Mouse (Mus musculus): ENCODE measurements around the gene Ndufs2. TPM values are rescaled to one million over a fixed set of nuclear protein-coding genes. Genes with fewer than 3 reads are reported as not detected.

Ndufs2 gene
- total RNA-seq, 2 experiments from 2014 or later, result 446 to 477 TPM

DNA sequence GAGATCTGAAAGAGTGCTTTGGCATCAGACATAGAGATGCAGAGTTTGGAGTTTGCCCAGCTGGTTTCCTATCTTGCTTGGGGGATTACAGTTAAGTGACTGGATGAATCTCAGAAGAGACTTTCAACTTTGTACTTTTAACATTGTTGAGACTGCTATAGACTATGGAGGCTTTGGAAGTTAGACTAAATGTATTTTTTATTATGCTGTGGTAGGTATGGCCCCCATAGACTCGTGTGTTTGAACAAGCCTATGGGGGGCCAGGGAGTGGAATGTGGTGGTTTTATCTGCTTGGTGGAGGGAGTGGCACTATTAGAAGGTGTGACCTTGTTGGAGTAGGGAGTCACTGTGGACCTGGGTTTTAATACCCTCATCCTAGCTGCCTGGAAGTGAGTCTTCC, 51.7 kb downstream of the Ndufs2 start:
- DNase-seq (ENCODE audit: low spot score in 2 of 2), result no peak

DNA sequence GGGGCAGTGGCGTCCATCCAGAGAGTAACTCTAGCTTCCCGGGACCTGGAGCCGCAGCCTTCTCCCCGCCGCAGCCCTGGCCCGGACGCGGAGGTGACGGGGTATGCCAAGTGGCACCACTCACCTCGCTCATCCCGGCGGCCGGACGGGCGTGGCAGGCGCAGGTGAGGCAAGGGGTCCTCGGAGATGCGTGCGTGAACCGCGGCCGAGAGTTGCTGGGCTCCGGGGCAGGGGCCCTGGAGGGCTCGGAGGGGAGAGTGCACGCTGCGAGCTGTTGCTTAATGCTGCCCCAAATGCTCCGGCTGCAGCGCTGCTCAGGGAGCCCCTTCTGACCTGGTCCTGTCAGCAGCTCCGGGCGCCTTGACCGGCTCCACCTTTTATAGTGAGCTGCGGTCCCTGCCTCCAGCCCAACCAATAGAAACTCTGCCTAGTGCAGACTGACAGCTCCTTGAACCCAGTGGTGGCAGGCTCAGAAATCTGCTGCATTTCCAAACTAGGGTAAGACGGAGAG, 55.2 kb downstream of the Ndufs2 start, which contains the start of gene Pcp4l1:
Gene Pcp4l1, minus strand, starts transcription at position 382 of the 511 bp plus-strand sequence.
- no peak for DNase-seq (ENCODE audit: low spot score in 2 of 2)

DNA sequence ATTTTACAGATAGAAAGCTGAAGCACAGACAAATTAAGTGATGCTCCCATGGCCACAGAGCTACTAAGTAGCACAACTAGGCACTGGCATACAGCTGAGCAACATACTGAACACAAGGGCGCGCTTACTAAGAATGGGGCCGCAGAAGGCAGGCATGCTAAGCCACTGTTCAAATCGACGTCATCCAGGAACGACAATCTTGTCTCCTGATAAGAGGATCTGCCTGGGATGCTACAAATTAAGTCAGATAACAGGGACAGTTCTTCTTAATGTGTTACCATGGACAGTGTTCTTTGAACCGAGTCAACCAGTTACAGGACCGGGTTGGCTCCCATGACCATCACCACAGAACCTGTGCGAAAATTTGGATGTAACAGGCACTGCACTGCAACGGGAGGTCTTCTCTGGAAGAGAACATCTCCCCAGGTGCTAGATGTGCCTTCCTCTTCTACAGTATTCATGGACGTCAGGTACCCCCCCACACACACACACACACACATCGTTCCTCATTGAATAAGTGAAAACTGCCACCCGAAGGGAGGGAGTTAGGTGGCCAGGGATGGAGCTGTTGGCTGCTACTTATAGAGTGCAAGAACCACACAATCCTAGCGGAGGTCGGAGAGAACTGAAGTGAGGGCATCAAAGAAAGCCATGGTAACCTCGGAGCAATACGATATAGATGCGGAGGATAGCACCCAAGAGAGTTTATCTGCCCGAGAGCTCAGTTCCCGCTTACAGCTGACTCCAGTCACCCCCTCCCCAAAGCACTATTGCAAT, 56.0 kb downstream of the Ndufs2 start:
- no peak for DNase-seq (ENCODE audit: low spot score in 2 of 2)

DNA sequence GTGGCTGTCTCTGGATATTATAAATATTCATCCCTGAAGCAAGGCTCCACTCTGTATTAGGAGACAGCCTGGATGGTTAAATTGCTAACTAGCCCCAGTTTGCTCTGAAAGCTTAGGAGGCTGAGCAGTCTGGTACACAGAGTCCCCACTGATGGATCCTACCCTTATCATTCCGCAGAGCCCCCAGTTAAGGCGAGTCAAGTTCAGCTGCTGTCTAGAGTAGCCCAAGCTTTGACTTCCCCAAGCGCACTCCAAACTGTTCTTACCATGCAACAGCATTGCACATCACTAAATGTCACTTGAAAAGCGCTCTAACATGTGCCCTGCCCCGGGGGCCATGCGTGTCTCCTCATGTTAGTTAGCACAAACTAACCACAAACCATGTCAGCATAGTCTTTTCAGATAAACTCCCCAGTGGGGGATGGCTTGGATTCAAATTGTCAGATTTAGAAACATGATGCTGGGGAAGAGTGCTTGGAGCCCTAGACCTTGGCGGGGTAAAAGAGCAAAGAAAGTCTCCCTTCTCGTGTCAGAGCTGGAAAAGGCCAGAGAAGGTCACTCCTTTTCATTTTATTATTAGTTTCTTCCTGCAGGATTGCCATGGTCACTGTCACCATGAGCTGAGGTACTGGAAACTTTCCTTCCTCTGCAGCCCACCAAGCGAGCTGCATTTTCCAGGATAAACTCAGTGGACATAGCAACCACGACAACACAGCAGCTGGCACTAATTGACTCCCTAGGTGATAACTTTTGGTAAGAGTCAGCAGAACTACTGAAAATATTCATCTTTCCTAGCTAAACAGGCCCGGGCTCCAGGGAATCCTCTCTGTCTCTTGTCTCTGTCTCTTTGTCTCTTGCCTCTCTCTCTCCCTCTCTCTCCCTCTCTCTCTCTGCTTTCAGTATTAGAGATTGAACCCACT, 57.0 kb downstream of the Ndufs2 start:
- DNase-seq (ENCODE audit: low spot score in 2 of 2), result no peak

DNA sequence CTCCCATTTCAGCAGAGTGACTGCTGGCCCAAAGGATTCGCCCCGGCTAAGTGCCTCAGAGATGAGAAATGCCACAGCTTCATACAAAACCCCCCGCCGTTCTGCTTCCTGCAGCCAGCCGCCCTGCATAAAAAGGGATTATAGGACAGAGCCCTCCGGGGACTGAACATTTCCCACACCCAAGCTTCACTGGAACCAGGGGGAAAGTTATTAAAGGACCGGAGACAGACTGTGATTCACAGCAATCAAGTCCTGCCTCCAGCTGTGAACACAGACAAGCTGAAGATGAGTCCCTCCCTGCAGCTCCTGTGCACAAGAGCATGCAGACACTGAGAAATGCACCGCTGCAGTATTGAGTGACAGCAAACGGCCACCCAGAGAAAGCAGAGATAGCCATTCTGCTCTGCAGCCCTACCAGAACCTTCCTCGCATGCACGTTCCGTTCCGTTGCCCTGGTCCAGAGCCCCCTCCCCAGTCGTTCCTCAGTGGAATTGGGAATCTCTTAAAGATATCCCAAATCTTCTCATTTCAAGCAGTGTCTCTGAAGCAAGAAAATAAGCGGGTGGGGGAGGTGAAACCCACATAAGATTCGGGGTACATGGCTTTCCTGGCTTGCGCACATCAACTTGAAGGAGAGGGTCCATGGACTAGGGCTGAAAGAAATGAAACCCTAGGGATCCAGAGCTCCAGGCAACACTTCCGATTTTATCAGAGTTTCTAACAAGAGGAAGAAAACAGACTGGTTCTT, 57.9 kb downstream of the Ndufs2 start:
- no peak for DNase-seq (ENCODE audit: low spot score in 2 of 2)

DNA sequence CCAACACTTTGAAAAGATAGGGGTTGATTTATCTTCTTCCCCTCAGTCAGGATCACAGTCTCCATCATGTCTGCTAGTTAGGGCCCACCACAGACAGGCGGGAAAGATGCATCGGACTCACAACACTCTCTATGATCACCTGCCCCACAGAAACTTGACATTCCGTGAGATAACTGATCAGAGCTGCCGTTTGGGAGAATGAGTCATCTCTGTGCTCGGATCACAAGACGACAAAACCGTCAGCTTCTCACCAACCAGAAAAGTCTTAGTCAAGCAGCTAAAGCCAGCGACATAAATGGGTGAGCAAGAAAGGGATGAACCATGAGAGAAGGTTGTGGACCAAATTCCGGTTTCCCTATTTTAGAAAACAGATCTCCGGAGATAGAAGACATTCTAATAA, 58.9 kb downstream of the Ndufs2 start:
- no peak for DNase-seq (ENCODE audit: low spot score in 2 of 2)

DNA sequence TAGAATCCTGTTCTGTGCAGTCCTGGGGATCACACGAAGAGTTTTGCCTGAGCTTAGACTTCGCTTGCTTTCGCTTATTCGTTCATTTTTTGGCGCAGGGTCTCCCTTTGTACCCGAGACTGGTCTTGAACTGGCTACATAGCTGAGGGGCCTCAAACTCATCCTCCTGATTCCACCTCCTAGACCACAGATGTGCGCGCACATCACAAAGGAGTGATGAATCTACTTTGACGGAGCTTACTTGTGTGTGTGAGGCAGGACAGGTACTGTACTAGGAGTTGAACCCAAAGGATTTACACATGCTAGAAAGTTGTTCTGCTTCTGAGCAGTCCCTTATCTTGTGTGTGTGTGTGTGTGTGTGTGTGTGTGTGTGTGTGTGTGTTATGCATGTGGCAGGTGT, 60.4 kb downstream of the Ndufs2 start:
- DNase-seq (ENCODE audit: low spot score in 2 of 2), result no peak

DNA sequence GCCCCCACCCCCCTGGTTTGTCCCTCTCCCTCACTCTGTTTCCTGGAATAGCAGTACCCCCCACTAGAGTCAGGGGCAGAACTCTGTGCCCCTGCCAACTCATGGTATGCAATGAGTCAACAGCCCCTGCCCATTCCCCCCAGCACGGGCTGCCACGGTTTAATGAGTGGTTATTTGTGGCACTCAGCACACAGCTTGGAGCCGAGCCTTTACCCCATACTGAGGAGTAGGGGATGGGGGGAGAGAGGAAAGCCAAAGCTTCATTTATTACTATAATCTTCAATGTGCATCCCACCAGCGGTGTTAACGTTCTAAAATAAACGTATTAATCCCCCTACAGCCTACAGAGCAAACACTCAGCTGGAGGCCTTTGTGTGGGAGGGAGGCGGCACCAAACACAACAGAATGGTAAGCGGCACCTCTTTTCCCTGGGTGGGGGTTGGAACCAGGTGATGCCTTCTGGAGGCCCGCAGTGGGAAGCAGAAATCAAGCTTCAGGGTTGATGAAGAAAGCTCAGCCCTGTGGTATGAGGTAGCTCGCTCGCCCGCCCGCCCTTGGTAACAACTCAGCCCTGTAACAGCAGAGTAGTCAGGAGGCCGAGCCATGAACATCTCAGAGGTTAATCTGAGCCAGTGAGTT, 61.6 kb downstream of the Ndufs2 start:
- DNase-seq (ENCODE audit: low spot score in 2 of 2), result no peak

DNA sequence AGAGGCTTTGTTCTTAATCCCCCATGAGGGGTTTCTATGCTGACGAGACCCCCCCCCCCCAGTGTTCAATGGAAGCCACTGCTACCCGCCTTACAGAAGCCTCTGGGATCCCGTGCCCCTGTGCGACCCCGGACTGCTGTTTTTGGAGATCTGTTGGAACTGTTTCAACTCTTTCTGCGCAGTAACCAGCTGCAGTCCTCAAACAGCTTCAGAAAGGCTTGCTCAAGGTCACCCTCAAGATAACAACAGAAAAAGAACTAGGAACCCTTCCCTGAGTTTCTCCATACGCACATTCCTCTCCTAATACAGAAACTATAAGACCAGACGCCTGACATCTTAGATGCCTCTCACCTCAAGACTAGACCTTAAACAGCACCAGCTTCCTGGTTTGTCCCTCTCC, 62.1 kb downstream of the Ndufs2 start:
- no peak for DNase-seq (ENCODE audit: low spot score in 2 of 2)

DNA sequence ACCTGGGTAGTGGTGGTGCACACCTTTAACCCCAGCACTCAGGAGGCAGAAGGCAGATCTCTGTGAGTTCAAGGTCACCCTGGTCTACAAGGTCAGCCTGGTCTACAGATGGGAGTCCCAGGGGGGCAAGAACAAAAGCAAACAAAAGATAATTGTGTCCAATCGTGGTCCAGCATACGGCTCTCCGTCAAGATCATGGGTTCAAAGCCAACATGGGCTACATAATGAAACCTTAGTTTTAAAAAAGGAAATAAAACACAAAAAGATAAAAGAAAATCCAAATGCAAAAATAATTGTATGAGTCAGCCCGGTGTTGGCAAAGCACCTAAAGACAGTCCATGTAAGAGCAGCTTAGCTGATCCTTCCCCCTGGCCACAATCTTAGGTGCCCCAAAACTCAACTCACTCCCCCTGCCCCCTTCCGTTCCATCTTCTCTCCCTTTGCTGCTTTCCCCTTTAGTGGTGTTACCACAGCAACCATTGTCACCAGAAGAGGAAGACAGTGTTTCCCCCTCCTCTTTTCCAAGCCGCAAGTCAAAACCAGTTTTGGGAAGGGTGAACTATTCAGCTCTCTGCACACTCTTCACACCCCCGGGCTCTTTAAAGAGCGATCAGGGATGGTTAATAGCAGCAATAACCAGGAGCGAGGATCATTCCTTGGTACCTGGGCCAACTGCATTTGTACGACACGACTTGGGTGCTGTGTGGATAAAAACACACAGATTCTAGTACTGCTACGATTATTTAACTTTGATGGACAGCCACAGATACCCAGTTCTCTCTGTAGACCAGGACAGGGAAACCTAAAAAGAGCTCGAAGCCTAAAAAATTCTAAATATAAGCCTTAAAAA, 63.1 kb downstream of the Ndufs2 start:
- DNase-seq (ENCODE audit: low spot score in 2 of 2), result no peak

DNA sequence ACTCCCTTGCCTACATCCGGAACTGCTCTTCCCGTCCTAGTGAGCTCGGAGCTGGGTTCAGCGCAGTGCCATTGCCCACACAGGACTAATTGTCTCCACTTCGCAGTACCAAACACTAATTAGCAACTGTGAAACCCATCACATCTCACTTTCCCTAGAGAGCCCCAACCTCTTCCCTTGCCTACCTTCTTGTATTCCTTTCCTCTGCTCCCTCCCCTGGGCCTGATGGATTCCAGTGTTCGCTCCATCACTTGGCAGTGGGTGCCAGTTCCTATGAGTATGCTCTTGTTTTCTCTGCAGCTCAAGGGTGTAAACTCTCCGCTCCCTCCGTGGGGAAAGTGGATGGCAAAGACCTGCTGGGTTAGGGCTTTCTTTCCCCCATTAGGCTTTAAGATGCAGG, 65.5 kb downstream of the Ndufs2 start:
- DNase-seq (ENCODE audit: low spot score in 2 of 2), result no peak

Other genes with a start within 250 kb of the Ndufs2 start
- 1 to 10 TPM; 1.8 to 2.1 TPM for gene Fcgr4, start 232.5 kb downstream of the Ndufs2 start, total RNA-seq (2021)
- 10 to 100 TPM; 13.8 to 15.7 TPM for gene Fcgr3, start 186.5 kb downstream of the Ndufs2 start, total RNA-seq (2021)
- gene Cfap126, start 137.5 kb downstream of the Ndufs2 start, total RNA-seq (2021), result 1 to 10 TPM; 2.1 to 2.7 TPM
- gene Sdhc, start 100.8 kb downstream of the Ndufs2 start, total RNA-seq (2021), result 100 to 1,000 TPM; 359 to 386 TPM
- 10 to 100 TPM; 23.9 to 53.3 TPM for gene Mpz, start 100.7 kb downstream of the Ndufs2 start, total RNA-seq (2021)
- gene Pcp4l1, start 55.1 kb downstream of the Ndufs2 start, total RNA-seq (2021), result 10 to 100 TPM; 29.5 to 32.0 TPM
- 10 to 100 TPM in 1 of 2 experiments, under 1 TPM in 1; 0.92 to 10.3 TPM for gene Nr1i3, start 37.4 kb downstream of the Ndufs2 start, total RNA-seq (2021)
- 10 to 100 TPM; 41.6 to 43.5 TPM for gene Tomm40l, start 28.9 kb downstream of the Ndufs2 start, total RNA-seq (2021)
- 100 to 1,000 TPM in 1 of 2 experiments, 10 to 100 TPM in 1; 18.3 to 847 TPM for gene Apoa2, start 26.3 kb downstream of the Ndufs2 start, total RNA-seq (2021)
- 10 to 100 TPM; 22.4 to 23.2 TPM for gene Fcer1g, start 17.0 kb downstream of the Ndufs2 start, total RNA-seq (2021)
- 1 to 10 TPM; 4.3 to 4.5 TPM for gene Adamts4, start 967 bp downstream of the Ndufs2 start, total RNA-seq (2021)
- 10 to 100 TPM; 48.4 to 56.3 TPM for gene B4galt3, start 18.9 kb upstream of the Ndufs2 start, total RNA-seq (2021)
- 10 to 100 TPM; 55.8 to 57.1 TPM for gene Ppox, start 29.8 kb upstream of the Ndufs2 start, total RNA-seq (2021)
- gene Usp21, start 36.6 kb upstream of the Ndufs2 start, total RNA-seq (2021), result 10 to 100 TPM; 51.4 to 56.0 TPM
- 100 to 1,000 TPM; 138 to 155 TPM for gene Ufc1, start 43.6 kb upstream of the Ndufs2 start, total RNA-seq (2021)
- gene Dedd, start 77.8 kb upstream of the Ndufs2 start, total RNA-seq (2021), result 10 to 100 TPM; 41.2 to 43.1 TPM
- gene Nit1, start 94.3 kb upstream of the Ndufs2 start, total RNA-seq (2021), result 10 to 100 TPM; 62.0 to 68.3 TPM
- gene Pfdn2, start 94.3 kb upstream of the Ndufs2 start, total RNA-seq (2021), result 100 to 1,000 TPM; 120 to 125 TPM
- gene Klhdc9, start 109.4 kb upstream of the Ndufs2 start, total RNA-seq (2021), result 1 to 10 TPM; 6.2 to 6.8 TPM
- under 1 TPM; 0.34 to 0.59 TPM for gene Nectin4, start 118.7 kb upstream of the Ndufs2 start, total RNA-seq (2021)
- gene Arhgap30, start 137.6 kb upstream of the Ndufs2 start, total RNA-seq (2021), result 1 to 10 TPM; 3.2 to 4.7 TPM
- gene Usf1, start 159.9 kb upstream of the Ndufs2 start, total RNA-seq (2021), result 10 to 100 TPM; 81.4 to 84.8 TPM
- 10 to 100 TPM in 1 of 2 experiments, 1 to 10 TPM in 1; 6.3 to 15.1 TPM for gene Tstd1, start 167.5 kb upstream of the Ndufs2 start, total RNA-seq (2021)
- 10 to 100 TPM; 43.0 to 47.0 TPM for gene F11r, start 186.1 kb upstream of the Ndufs2 start, total RNA-seq (2021)